Mouse (Mus musculus) midbrain, embryonic 13.5 days (tissue): ENCODE measurements at regions not wholly inside any gene's neighbourhood (a gene's known extent, or its start where the extent isn't known, plus 50 kb on each side); places are given as distances from the start of the nearest gene placed in this dataset.

Experiments used
- ATAC-seq: fragments of 200-750 bp; cut with Nextera tagmentation; 2 replicates; pipeline ENCODE4 v1.8.0; 2017; ENCODE audit warnings: mild to moderate bottlenecking, moderate TSS enrichment, moderate library complexity
- H3K27ac ChIP-seq: fragments of 300-500 bp; sonication (generic); 2 replicates; pipeline ENCODE4 v1.5.1; 2015; ENCODE audit warnings: inconsistent platforms, mild to moderate bottlenecking, moderate library complexity
- H3K27me3 ChIP-seq: fragments of 300-500 bp; sonication (generic); 2 replicates; pipeline ENCODE4 v1.6.1; 2015; ENCODE audit warnings: mild to moderate bottlenecking, inconsistent platforms
- H3K36me3 ChIP-seq: fragments of 300-500 bp; sonication (generic); 2 replicates; pipeline ENCODE4 v1.6.1; 2015; ENCODE audit warnings: mild to moderate bottlenecking, inconsistent platforms
- H3K4me1 ChIP-seq: fragments of 300-500 bp; sonication (generic); replicated peaks from 2 replicates; pipeline ENCODE4 v1.6.1; 2015; ENCODE audit warnings: inconsistent platforms
- H3K4me2 ChIP-seq: fragments of 300-500 bp; sonication (generic); replicated peaks from 2 replicates; pipeline ENCODE4 v1.6.1; 2015; ENCODE audit warnings: moderate library complexity, mild to moderate bottlenecking, inconsistent platforms
- H3K4me3 ChIP-seq: fragments of 300-500 bp; sonication (generic); replicated peaks from 2 replicates; pipeline ENCODE4 v1.5.1; 2015; ENCODE audit warnings: mild to moderate bottlenecking, inconsistent platforms
- H3K9ac ChIP-seq: fragments of 300-500 bp; sonication (generic); replicated peaks from 2 replicates; pipeline ENCODE4 v1.6.1; 2015; ENCODE audit warnings: mild to moderate bottlenecking, inconsistent platforms
- H3K9me3 ChIP-seq: fragments of 300-500 bp; sonication (generic); 2 replicates; pipeline ENCODE4 v1.6.1; 2016; ENCODE audit warnings: mild to moderate bottlenecking, inconsistent platforms
- WGBS: fragments of 180-500 bp; shearing (Covaris S2); methylation state at CpG from one replicate; pipeline ENCODE4 v1.1.7; 2015; 5-methylcytosine and 5-hydroxymethylcytosine counted together

- no peak for ATAC-seq
- H3K27ac ChIP-seq = no peak overlapping the region
- H3K4me3 ChIP-seq = no peak overlapping the region
- no peaks in the 10 kb centered on the region for H3K36me3 ChIP-seq
- peaks cover 7% of the 10 kb centered on the region; the same call in 1 of the 2 replicates for H3K27me3 ChIP-seq
- no peak overlapping the region for H3K9ac ChIP-seq
- no peak overlapping the region for H3K4me2 ChIP-seq
- 0 out of 2 replicates have a peak, but pooled peaks cover 2% of the 10 kb centered on the region for H3K4me1 ChIP-seq
- no peaks in the 10 kb centered on the region for H3K9me3 ChIP-seq
- 75% methylated on average over 8 of the region's 8 CpGs for WGBS
These were observed 222.0 kb upstream of the Maf start for GRCm38 (mm10) chr8:115929472-115930210.

GRCm38 (mm10) chr8:115921889-115922288, 214.3 kb upstream of the Maf start:
- WGBS = 86% methylated on average over 6 of the region's 6 CpGs
- H3K4me1 ChIP-seq = no peaks in the 10 kb centered on the region
- no peak overlapping the region for H3K27ac ChIP-seq
- no peaks in the 10 kb centered on the region for H3K9me3 ChIP-seq
- H3K9ac ChIP-seq = no peak overlapping the region
- H3K27me3 ChIP-seq = no peaks in the 10 kb centered on the region
- H3K4me3 ChIP-seq = no peak overlapping the region
- no peaks in the 10 kb centered on the region for H3K36me3 ChIP-seq
- ATAC-seq = no peak
- no peak overlapping the region for H3K4me2 ChIP-seq

GRCm38 (mm10) chr8:115906650-115907049, 199.1 kb upstream of the Maf start:
- Histone ChIP-seq H3K4me1 (no peaks in the 10 kb centered on the region), H3K27me3 (no peaks in the 10 kb centered on the region), H3K4me2 (no peak overlapping the region), H3K36me3 (no peaks in the 10 kb centered on the region), H3K4me3 (no peak overlapping the region), H3K9me3 (no peaks in the 10 kb centered on the region), H3K9ac (no peak overlapping the region), H3K27ac (no peak overlapping the region)
- WGBS = 92% methylated on average over 5 of the region's 5 CpGs
- ATAC-seq = no peak

GRCm38 (mm10) chr8:115903853-115904420, 196.3 kb upstream of the Maf start:
- Histone ChIP-seq H3K36me3 (no peaks in the 10 kb centered on the region), H3K4me1 (no peaks in the 10 kb centered on the region), H3K9me3 (no peaks in the 10 kb centered on the region), H3K4me2 (no peak overlapping the region), H3K27ac (no peak overlapping the region), H3K27me3 (no peaks in the 10 kb centered on the region), H3K9ac (no peak overlapping the region), H3K4me3 (no peak overlapping the region)
- ATAC-seq = no peak
- 91% methylated on average over 6 of the region's 6 CpGs for WGBS

- no peaks in the 10 kb centered on the region for H3K9me3 ChIP-seq
- H3K4me3 ChIP-seq = no peak overlapping the region
- ATAC-seq = no peak
- H3K27me3 ChIP-seq = no peaks in the 10 kb centered on the region
- no peaks in the 10 kb centered on the region for H3K36me3 ChIP-seq
- no peak overlapping the region for H3K27ac ChIP-seq
- 90% methylated on average over 6 of the region's 6 CpGs for WGBS
- H3K9ac ChIP-seq = no peak overlapping the region
- H3K4me2 ChIP-seq = no peak overlapping the region
- H3K4me1 ChIP-seq = no peaks in the 10 kb centered on the region
These were observed 190.1 kb upstream of the Maf start for GRCm38 (mm10) chr8:115897521-115898178.

GRCm38 (mm10) chr8:115897086-115897485, 189.5 kb upstream of the Maf start:
- no peaks in the 10 kb centered on the region for H3K36me3 ChIP-seq
- H3K9ac ChIP-seq = no peak overlapping the region
- H3K4me2 ChIP-seq = no peak overlapping the region
- H3K4me1 ChIP-seq = no peaks in the 10 kb centered on the region
- H3K9me3 ChIP-seq = no peaks in the 10 kb centered on the region
- no peak overlapping the region for H3K27ac ChIP-seq
- WGBS = 93% methylated on average over 4 of the region's 4 CpGs
- no peak overlapping the region for H3K4me3 ChIP-seq
- H3K27me3 ChIP-seq = no peaks in the 10 kb centered on the region
- no peak for ATAC-seq

- Histone ChIP-seq H3K27me3 (no peaks in the 10 kb centered on the region), H3K9ac (no peak overlapping the region), H3K4me3 (no peak overlapping the region), H3K9me3 (no peaks in the 10 kb centered on the region), H3K36me3 (no peaks in the 10 kb centered on the region), H3K27ac (no peak overlapping the region), H3K4me2 (no peak overlapping the region), H3K4me1 (no peaks in the 10 kb centered on the region)
- WGBS = 86% methylated on average over 4 of the region's 4 CpGs
- no peak for ATAC-seq
These were observed 188.5 kb upstream of the Maf start for GRCm38 (mm10) chr8:115896066-115896465.

GRCm38 (mm10) chr8:115888278-115888677, 180.7 kb upstream of the Maf start:
- WGBS = 87% methylated on average over 4 of the region's 4 CpGs
- ATAC-seq = no peak
- Histone ChIP-seq H3K4me3 (no peak overlapping the region), H3K27ac (no peak overlapping the region), H3K4me1 (no peaks in the 10 kb centered on the region), H3K27me3 (0 out of 2 replicates have a peak, but pooled peaks cover 2% of the 10 kb centered on the region), H3K36me3 (no peaks in the 10 kb centered on the region), H3K9me3 (no peaks in the 10 kb centered on the region), H3K9ac (no peak overlapping the region), H3K4me2 (no peak overlapping the region)

GRCm38 (mm10) chr8:115885121-115885743, 177.6 kb upstream of the Maf start:
- Histone ChIP-seq H3K4me1 (no peaks in the 10 kb centered on the region), H3K27me3 (0 out of 2 replicates have a peak, but pooled peaks cover 2% of the 10 kb centered on the region), H3K27ac (no peak overlapping the region), H3K4me3 (no peak overlapping the region), H3K9me3 (no peaks in the 10 kb centered on the region), H3K36me3 (no peaks in the 10 kb centered on the region), H3K9ac (no peak overlapping the region), H3K4me2 (no peak overlapping the region)
- 78% methylated on average over 2 of the region's 2 CpGs for WGBS
- no peak for ATAC-seq

GRCm38 (mm10) chr8:115883808-115884207, 176.2 kb upstream of the Maf start:
- 86% methylated on average over 3 of the region's 3 CpGs for WGBS
- H3K36me3 ChIP-seq = no peaks in the 10 kb centered on the region
- no peak for ATAC-seq
- no peak overlapping the region for H3K4me3 ChIP-seq
- H3K4me2 ChIP-seq = no peak overlapping the region
- H3K4me1 ChIP-seq = no peaks in the 10 kb centered on the region
- no peaks in the 10 kb centered on the region for H3K9me3 ChIP-seq
- 0 out of 2 replicates have a peak, but pooled peaks cover 2% of the 10 kb centered on the region for H3K27me3 ChIP-seq
- no peak overlapping the region for H3K9ac ChIP-seq
- no peak overlapping the region for H3K27ac ChIP-seq

GRCm38 (mm10) chr8:115881881-115882280, 174.3 kb upstream of the Maf start:
- ATAC-seq = no peak
- H3K27me3 ChIP-seq = 0 out of 2 replicates have a peak, but pooled peaks cover 2% of the 10 kb centered on the region
- no peaks in the 10 kb centered on the region for H3K9me3 ChIP-seq
- H3K4me2 ChIP-seq = no peak overlapping the region
- no peaks in the 10 kb centered on the region for H3K36me3 ChIP-seq
- no peaks in the 10 kb centered on the region for H3K4me1 ChIP-seq
- no peak overlapping the region for H3K4me3 ChIP-seq
- WGBS = 85% methylated on average over 8 of the region's 8 CpGs
- H3K27ac ChIP-seq = no peak overlapping the region
- no peak overlapping the region for H3K9ac ChIP-seq

GRCm38 (mm10) chr8:115874789-115875188, 167.2 kb upstream of the Maf start:
- H3K27ac ChIP-seq = no peak overlapping the region
- H3K9me3 ChIP-seq = no peaks in the 10 kb centered on the region
- H3K4me1 ChIP-seq = 0 out of 2 replicates have a peak, but pooled peaks cover 3% of the 10 kb centered on the region
- H3K27me3 ChIP-seq = peaks cover 3% of the 10 kb centered on the region; the same call in 1 of the 2 replicates
- H3K4me2 ChIP-seq = no peak overlapping the region
- H3K36me3 ChIP-seq = no peaks in the 10 kb centered on the region
- 51% methylated on average over 7 of the region's 7 CpGs for WGBS
- no peak overlapping the region for H3K9ac ChIP-seq
- no peak for ATAC-seq
- H3K4me3 ChIP-seq = no peak overlapping the region
